Mouse (Mus musculus) heart, embryonic 12.5 days (tissue): ENCODE measurements around the gene Igf1. TPM values are rescaled to one million over a fixed set of nuclear protein-coding genes. Genes with fewer than 3 reads are reported as not detected.

Experiments
- ATAC-seq: fragments of 200-750 bp; cut with Nextera tagmentation; 2 replicates; pipeline ENCODE4 v1.8.0; 2017; ENCODE audit warnings: moderate TSS enrichment, moderate library complexity; ENCODE audit not compliant: insufficient number of reproducible peaks, low FRiP score
- H3K27ac ChIP-seq: fragments of 300-500 bp; sonication (generic); 2 replicates; pipeline ENCODE4 v1.5.1; 2016; ENCODE audit warnings: mild to moderate bottlenecking, moderate library complexity; ENCODE audit not compliant: poor library complexity, severe bottlenecking
- H3K27me3 ChIP-seq: fragments of 300-500 bp; sonication (generic); replicated peaks from 2 replicates; pipeline ENCODE4 v1.6.1; 2016; ENCODE audit warnings: mild to moderate bottlenecking, moderate library complexity
- H3K36me3 ChIP-seq: fragments of 300-500 bp; sonication (generic); 2 replicates; pipeline ENCODE4 v1.6.1; 2016; ENCODE audit warnings: mild to moderate bottlenecking, moderate library complexity
- H3K4me1 ChIP-seq: fragments of 300-500 bp; sonication (generic); replicated peaks from 2 replicates; pipeline ENCODE4 v1.6.1; 2016; ENCODE audit warnings: mild to moderate bottlenecking
- H3K4me2 ChIP-seq: fragments of 300-500 bp; sonication (generic); 2 replicates; pipeline ENCODE4 v1.6.1; 2016; ENCODE audit warnings: mild to moderate bottlenecking, moderate library complexity
- H3K4me3 ChIP-seq: fragments of 300-500 bp; sonication (generic); 2 replicates; pipeline ENCODE4 v1.5.1; 2016; ENCODE audit warnings: mild to moderate bottlenecking
- H3K9ac ChIP-seq: fragments of 300-500 bp; sonication (generic); 2 replicates; pipeline ENCODE4 v1.6.1; 2016; ENCODE audit warnings: mild to moderate bottlenecking, moderate library complexity
- H3K9me3 ChIP-seq: fragments of 300-500 bp; sonication (generic); replicated peaks from 2 replicates; pipeline ENCODE4 v1.6.1; 2016; ENCODE audit warnings: mild to moderate bottlenecking, moderate library complexity
- WGBS: fragments of 180-500 bp; shearing (Covaris S2); methylation state at CpG from one replicate; pipeline ENCODE4 v1.1.7; 2016; 5-methylcytosine and 5-hydroxymethylcytosine counted together
- polyA plus RNA-seq: library from polyadenylated mRNA; unstranded; fragments of >200 nt; fragmentation: Nextera tagmentation; extraction: Ambion mirVana; gene quantifications from 2 replicates; pipeline ENCODE4 v1.2.1, GENCODE M21; 2016

Igf1 gene
- 49.9 and 50.6 TPM in 2 replicates for polyA plus RNA-seq

DNA sequence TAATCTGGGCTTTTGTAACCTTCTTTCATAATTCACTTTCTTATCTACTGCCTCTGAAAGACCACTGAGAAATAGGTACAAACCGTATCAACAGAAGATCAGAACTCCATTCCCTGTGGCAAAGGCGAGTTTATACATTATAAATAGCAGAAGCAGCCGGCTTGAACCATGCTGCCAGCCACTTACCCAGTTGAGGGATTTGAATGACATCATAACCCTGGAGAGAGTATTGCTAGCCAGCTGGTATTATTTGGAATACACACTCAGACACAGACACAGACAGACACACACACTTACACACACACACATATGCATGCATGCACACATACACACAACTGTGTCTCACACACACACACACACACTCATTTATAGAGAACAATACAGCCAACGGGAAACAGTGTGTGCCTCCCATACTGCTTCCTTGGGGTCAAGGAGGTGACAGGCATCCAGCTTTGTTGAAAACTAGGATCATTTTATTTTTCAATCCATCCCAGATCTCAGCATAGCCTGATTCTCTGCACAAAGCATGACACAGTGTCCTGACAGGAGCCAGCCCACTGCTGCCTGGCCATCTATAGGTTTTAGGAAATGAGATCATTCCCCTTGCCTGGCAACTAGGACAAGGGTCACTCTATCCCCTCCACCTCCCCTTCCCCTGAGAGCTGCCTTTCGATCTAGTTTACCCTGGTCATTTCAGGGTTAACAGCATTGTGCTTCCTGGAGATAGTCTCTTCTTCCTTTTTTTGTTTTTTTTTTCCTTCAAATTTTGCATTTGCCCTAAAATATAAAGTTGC is at the start of gene Igf1:
Gene Igf1, plus strand, starts transcription at position 253 of the 794 bp plus-strand sequence.
- ATAC-seq, result peak; percentile 81
- Histone ChIP-seq H3K4me2 (peak within 1 kb of the TSS; percentile 80), H3K27me3 (no peaks in the 10 kb centered on the region), H3K4me3 (peak within 1 kb of the TSS; percentile 69), H3K4me1 (peaks cover 47% of the 10 kb centered on the region), H3K9ac (no peak within 1 kb of the TSS), H3K36me3 (peaks cover 2% of the 10 kb centered on the region; the same call in 1 of the 2 replicates), H3K9me3 (no peaks in the 10 kb centered on the region; the same call in 1 of the 2 replicates), H3K27ac (peak within 1 kb of the TSS; percentile 85)
- WGBS, result 21% methylated on average over 5 of the region's 5 CpGs

DNA sequence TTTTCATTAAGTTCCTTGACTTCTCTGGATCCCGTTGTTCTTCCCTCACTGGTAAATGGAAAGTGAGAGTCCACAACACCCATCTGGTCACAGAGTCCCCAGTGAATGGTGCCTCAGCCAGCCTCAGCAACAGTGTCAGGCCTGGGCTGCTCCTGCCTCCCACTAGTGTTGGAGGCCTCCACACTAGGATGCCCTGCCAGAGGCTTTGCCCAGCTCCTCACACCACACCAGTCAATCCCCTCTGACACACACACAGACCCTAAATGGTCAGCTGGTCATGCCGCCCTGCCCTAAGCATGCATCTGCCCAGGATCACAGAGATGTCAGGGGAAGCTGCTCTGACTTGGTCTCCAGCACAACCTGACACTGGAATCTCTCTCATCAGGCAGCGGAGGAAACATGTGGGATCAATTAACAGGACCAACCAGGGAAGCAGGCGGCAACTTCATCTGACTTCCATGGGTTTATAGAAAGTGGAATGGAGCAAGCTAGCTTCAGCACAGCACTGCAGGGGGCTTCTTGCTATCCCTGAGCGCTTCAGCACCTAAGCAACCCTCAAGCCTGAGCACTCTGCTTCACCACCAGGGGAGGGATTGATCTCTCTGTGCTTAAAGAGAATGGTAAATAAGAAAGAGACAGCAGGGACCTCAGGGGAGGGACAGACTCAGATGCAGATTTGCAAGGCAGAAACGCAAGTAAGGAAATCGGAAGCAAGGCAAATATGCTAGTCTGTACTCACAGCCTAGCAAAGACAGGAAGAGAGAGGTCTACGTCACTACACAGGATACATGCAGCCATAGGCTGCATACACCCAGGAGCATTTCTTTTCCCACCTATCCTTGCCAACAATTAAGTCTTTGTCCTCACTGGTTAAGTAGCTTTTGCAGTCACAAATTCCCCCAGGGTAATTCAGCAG is 45.6 kb upstream of the Igf1 start:
- Histone ChIP-seq H3K27ac (peak overlapping the region; percentile 43; the same call in 1 of the 2 replicates), H3K4me2 (peak overlapping the region; percentile 53), H3K9ac (no peak overlapping the region), H3K4me3 (0 out of 2 replicates have a peak overlapping the region, but pooled peaks have one; percentile 13), H3K27me3 (no peaks in the 10 kb centered on the region), H3K36me3 (no peaks in the 10 kb centered on the region), H3K4me1 (peaks cover 14% of the 10 kb centered on the region), H3K9me3 (no peaks in the 10 kb centered on the region)
- 13% methylated on average over 8 of the region's 8 CpGs for WGBS
- peak; percentile 61 for ATAC-seq

DNA sequence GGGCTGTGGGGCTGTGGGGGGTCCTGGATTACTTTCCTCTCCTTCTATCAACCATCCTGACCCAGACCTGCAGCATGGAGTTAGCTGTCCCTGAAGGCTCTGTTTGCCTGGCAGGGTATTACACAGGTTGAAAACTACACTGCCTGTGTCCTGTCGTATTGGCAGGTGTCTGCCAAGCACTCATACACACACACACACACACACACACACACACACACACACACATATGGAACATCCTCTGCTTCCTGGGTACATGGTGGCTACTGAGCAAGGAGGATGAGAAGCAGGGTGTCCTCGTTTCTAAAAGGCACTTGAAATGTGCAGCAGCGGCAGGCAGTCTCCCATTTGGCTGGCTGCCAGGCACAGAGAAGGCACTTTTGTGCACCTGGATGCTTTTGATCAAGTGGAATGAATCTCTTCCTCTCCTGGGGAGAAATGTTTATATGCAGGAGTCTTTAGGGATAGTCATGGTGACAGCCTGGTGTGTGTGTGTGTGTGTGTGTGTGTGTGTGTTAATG is 44.9 kb upstream of the Igf1 start:
- ATAC-seq, result peak; percentile 18; the same call in 1 of the 2 replicates
- H3K9ac ChIP-seq, result no peak overlapping the region
- no peaks in the 10 kb centered on the region for H3K27me3 ChIP-seq
- H3K4me2 ChIP-seq, result peak overlapping the region; percentile 53; the same call in 1 of the 2 replicates
- no peak overlapping the region for H3K4me3 ChIP-seq
- H3K36me3 ChIP-seq, result no peaks in the 10 kb centered on the region
- H3K27ac ChIP-seq, result peak overlapping the region; percentile 21; the same call in 1 of the 2 replicates
- no peaks in the 10 kb centered on the region for H3K9me3 ChIP-seq
- WGBS, result 6% methylated on average over 3 of the region's 3 CpGs
- peaks cover 14% of the 10 kb centered on the region for H3K4me1 ChIP-seq

DNA sequence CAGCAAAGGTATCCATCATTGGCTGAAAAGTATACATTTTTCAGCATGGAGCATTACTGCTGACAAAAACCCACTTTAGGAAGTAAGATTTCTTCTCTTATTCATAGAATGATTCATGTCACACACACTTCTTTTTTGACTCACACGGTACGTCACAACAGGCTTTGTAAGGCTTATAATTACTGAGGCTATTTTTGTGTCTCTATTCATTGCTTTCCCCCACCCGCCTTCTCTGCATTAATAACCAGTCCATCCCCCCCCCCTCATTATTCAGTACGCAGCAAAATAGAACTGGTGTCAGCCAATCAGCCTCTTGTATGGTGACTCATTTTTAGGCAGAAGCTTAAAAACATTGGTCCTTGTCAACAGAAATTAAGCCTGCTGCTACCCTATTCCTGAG is 41.2 kb upstream of the Igf1 start:
- Histone ChIP-seq H3K36me3 (no peaks in the 10 kb centered on the region), H3K4me1 (peaks cover 14% of the 10 kb centered on the region), H3K9ac (no peak overlapping the region), H3K4me2 (no peak overlapping the region), H3K27me3 (no peaks in the 10 kb centered on the region), H3K9me3 (no peaks in the 10 kb centered on the region), H3K27ac (no peak overlapping the region), H3K4me3 (no peak overlapping the region)
- WGBS, result 79% methylated on average over 4 of the region's 4 CpGs
- ATAC-seq, result no peak

DNA sequence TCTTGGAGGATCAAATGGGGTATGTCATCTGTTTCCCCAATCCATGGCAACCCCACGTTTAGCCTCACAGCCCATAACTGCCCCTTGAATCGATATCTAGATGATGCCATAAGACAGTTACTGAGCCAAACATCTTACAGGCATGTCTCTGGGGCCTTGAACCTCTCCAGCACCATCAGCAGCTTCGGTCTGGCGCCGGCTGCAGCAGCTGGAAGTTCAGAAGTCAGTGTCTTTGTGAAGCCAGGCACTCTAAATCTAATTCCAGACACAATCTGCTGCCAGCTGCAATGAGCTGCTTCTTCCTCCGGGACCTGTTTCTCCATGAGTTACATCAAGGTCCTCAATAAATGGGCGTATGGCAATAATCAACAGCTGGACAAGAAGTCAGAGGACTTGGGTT is 40.3 kb upstream of the Igf1 start:
- no peak overlapping the region for H3K4me2 ChIP-seq
- no peak overlapping the region for H3K4me3 ChIP-seq
- H3K27ac ChIP-seq, result no peak overlapping the region
- 79% methylated on average over 7 of the region's 7 CpGs for WGBS
- H3K9me3 ChIP-seq, result no peaks in the 10 kb centered on the region
- no peak overlapping the region for H3K9ac ChIP-seq
- ATAC-seq, result no peak
- H3K36me3 ChIP-seq, result no peaks in the 10 kb centered on the region
- H3K4me1 ChIP-seq, result peaks cover 6% of the 10 kb centered on the region
- H3K27me3 ChIP-seq, result no peaks in the 10 kb centered on the region

DNA sequence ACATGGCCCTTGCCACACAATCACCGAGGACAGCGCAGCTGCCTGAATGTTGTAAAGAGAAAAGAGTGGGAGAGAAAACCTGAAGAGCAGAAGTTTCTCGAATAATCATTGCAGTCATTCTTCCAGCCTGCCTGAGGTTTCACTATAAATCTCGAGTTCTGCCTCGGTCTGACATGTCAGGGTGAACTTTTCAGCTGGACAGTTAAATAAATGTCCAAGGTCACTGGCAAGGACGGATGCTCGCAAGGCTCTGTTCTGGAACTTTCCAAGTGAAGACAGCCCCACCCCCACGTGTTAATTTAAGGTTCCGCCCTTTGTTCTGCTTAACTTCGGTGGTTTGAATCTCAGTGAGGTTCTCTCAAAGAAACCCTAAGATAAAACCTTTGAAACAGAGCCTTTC is 36.2 kb upstream of the Igf1 start:
- Histone ChIP-seq H3K4me1 (no peaks in the 10 kb centered on the region), H3K4me3 (no peak overlapping the region), H3K36me3 (no peaks in the 10 kb centered on the region), H3K27ac (no peak overlapping the region), H3K9me3 (no peaks in the 10 kb centered on the region), H3K9ac (no peak overlapping the region), H3K4me2 (no peak overlapping the region), H3K27me3 (no peaks in the 10 kb centered on the region)
- WGBS, result 74% methylated on average over 10 of the region's 10 CpGs
- no peak for ATAC-seq

DNA sequence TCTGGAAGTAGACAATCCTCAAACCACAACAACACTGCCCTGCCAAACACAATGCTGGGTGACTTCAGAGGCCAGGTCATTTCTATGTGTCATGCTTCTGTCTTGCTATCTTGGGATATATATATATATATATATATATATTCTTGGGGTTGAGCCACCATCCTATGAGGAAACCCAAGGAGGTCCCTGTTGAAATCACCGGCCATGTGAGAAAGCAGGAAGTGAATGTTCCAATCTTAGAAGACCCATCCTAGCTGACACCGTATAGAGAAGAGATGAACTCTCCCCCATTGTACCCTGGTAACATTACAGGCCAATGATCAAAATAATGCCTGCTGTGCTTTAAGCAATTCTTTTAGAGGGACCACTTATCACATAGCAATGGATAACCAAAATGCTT is 28.1 kb upstream of the Igf1 start:
- H3K27me3 ChIP-seq, result no peaks in the 10 kb centered on the region
- H3K4me2 ChIP-seq, result no peak overlapping the region
- WGBS, result 84% methylated on average over 2 of the region's 2 CpGs
- no peak for ATAC-seq
- no peak overlapping the region for H3K9ac ChIP-seq
- H3K9me3 ChIP-seq, result no peaks in the 10 kb centered on the region
- H3K4me3 ChIP-seq, result no peak overlapping the region
- H3K27ac ChIP-seq, result no peak overlapping the region
- H3K36me3 ChIP-seq, result no peaks in the 10 kb centered on the region
- no peaks in the 10 kb centered on the region for H3K4me1 ChIP-seq

DNA sequence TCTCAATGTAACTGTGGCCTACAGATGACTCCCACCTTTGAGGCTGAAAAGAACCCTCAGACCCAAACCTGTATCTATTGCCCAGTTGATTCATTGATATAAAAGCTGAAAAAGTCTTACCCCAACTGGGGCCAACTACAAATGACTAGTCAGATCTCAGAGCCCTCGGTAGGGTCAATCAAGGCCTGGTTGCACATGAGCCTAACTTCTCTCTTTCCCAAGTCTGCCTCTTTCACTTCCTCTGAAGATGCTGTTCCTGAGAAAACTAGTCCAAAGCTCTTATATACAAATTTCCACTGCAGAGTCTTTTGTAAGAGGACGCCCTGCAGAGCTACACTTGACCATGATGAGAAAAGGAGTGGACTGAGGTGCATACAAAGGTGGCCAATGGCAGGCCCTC is 27.4 kb upstream of the Igf1 start:
- H3K27ac ChIP-seq, result no peak overlapping the region
- WGBS, result 75% methylated on average over 2 of the region's 2 CpGs
- H3K4me1 ChIP-seq, result no peaks in the 10 kb centered on the region
- H3K4me3 ChIP-seq, result no peak overlapping the region
- no peak overlapping the region for H3K9ac ChIP-seq
- H3K36me3 ChIP-seq, result no peaks in the 10 kb centered on the region
- no peak for ATAC-seq
- H3K27me3 ChIP-seq, result no peaks in the 10 kb centered on the region
- H3K4me2 ChIP-seq, result no peak overlapping the region
- no peaks in the 10 kb centered on the region for H3K9me3 ChIP-seq

DNA sequence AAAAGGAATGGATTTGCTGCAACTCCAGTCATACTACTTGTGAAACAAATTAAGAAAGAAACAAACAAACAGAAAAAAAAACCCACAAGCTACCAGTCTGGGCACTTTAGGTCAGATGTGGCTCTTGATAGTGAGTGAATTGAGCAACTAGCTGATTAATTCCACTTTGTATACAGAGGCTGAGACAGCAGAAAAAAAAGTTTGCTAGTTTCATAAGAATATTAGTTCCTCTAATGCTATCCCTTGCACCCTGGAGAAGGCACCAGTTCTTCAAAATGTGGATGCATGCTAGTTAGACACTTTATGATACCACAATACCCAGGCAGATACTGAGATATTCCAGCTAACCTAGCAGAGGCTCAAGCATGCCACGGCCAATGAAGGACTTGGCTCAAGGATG is 26.0 kb upstream of the Igf1 start:
- Histone ChIP-seq H3K4me3 (no peak overlapping the region), H3K9ac (no peak overlapping the region), H3K4me1 (no peaks in the 10 kb centered on the region), H3K9me3 (no peaks in the 10 kb centered on the region), H3K36me3 (no peaks in the 10 kb centered on the region), H3K4me2 (no peak overlapping the region), H3K27ac (no peak overlapping the region), H3K27me3 (no peaks in the 10 kb centered on the region)
- ATAC-seq, result no peak
- WGBS, result 81% methylated on average over 1 of the region's 1 CpGs

DNA sequence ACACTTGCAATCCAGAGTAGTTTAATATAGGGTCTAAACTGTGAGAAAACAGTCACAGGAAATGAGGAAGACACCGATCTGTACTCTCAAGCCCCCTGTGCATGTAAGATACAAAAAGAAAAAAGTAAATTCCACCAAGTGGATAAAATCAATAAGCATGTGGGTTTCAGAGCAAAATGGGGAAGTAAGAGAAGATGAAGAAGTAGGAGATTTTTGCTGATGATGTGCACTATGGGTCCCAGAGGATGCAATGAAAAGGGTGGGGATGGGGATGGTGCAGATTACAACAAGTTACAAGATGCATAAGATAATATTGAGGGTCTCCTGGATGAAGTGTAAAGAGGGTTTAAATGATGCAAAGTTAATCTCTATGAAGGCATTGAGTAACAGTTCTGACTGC is 18.6 kb upstream of the Igf1 start:
- Histone ChIP-seq H3K27ac (no peak overlapping the region), H3K27me3 (no peaks in the 10 kb centered on the region), H3K9ac (no peak overlapping the region), H3K36me3 (no peaks in the 10 kb centered on the region), H3K4me2 (no peak overlapping the region), H3K4me1 (peaks cover 3% of the 10 kb centered on the region; the same call in 1 of the 2 replicates), H3K4me3 (no peak overlapping the region), H3K9me3 (no peaks in the 10 kb centered on the region)
- ATAC-seq, result no peak
- WGBS, result 74% methylated on average over 1 of the region's 1 CpGs

DNA sequence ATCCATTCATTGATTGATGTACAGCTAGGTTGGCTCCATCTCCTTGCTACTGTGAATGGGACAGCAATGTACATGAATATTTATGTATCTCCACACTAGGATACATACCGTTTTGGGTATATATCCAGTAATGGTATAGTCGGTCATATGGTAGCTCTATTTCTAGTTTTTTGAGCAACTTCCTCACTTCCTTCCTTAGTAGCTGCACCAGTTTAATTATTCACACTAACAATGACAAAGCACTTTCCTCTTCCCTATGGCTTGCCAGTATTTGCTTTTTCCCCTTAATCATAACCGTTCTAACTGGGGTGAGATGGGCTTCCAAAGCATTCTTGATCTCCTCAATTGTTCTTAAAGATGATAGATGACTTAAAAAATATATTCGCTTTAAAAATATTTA is 15.6 kb upstream of the Igf1 start:
- Histone ChIP-seq H3K36me3 (no peaks in the 10 kb centered on the region), H3K4me3 (no peak overlapping the region), H3K9ac (no peak overlapping the region), H3K27ac (no peak overlapping the region), H3K27me3 (no peaks in the 10 kb centered on the region), H3K4me2 (no peak overlapping the region), H3K4me1 (peaks cover 9% of the 10 kb centered on the region; the same call in 1 of the 2 replicates), H3K9me3 (no peaks in the 10 kb centered on the region)
- 80% methylated on average over 4 of the region's 4 CpGs for WGBS
- ATAC-seq, result no peak
